Mouse (Mus musculus) thymus, postnatal 10 days (tissue): ENCODE results near the gene Cdh13.

Source experiments
- DNase-seq, 2 experiments: peaks; one replicate each; pipeline ENCODE4 v3.0.0; 2021; ENCODE audit warnings: low spot score in 2 of 2

The Cdh13 gene

GRCm38 (mm10) chr8:118565887-118566747 lies 282.6 kb downstream of the Cdh13 start:
- DNase-seq = no peak

- no peak for DNase-seq
Observed at GRCm38 (mm10) chr8:118569366-118569765, 285.8 kb downstream of the Cdh13 start.

- DNase-seq = no peak
Observed at GRCm38 (mm10) chr8:118581256-118581655, 297.7 kb downstream of the Cdh13 start.

- DNase-seq = no peak
Observed at GRCm38 (mm10) chr8:118582185-118582584, 298.7 kb downstream of the Cdh13 start.

GRCm38 (mm10) chr8:118587981-118588380 lies 304.4 kb downstream of the Cdh13 start:
- DNase-seq = no peak

- DNase-seq = no peak
Observed at GRCm38 (mm10) chr8:118596816-118597215, 313.3 kb downstream of the Cdh13 start.

- no peak for DNase-seq
Observed at GRCm38 (mm10) chr8:118601376-118601775, 317.8 kb downstream of the Cdh13 start.

GRCm38 (mm10) chr8:118602074-118602473 lies 318.5 kb downstream of the Cdh13 start:
- DNase-seq = no peak

GRCm38 (mm10) chr8:118611551-118611950 lies 328.0 kb downstream of the Cdh13 start:
- DNase-seq = no peak

GRCm38 (mm10) chr8:118618195-118618594 lies 334.7 kb downstream of the Cdh13 start:
- DNase-seq = no peak

GRCm38 (mm10) chr8:118626425-118626824 lies 342.9 kb downstream of the Cdh13 start:
- DNase-seq = no peak

- no peak for DNase-seq
Observed at GRCm38 (mm10) chr8:118627737-118628136, 344.2 kb downstream of the Cdh13 start.

GRCm38 (mm10) chr8:118628702-118629101 lies 345.2 kb downstream of the Cdh13 start:
- no peak for DNase-seq

GRCm38 (mm10) chr8:118635296-118636060 lies 351.9 kb downstream of the Cdh13 start:
- no peak for DNase-seq

GRCm38 (mm10) chr8:118639606-118640005 lies 356.1 kb downstream of the Cdh13 start:
- DNase-seq = no peak

GRCm38 (mm10) chr8:118641799-118642198 lies 358.3 kb downstream of the Cdh13 start:
- no peak for DNase-seq

GRCm38 (mm10) chr8:118648801-118649537 lies 365.4 kb downstream of the Cdh13 start:
- no peak for DNase-seq

- no peak for DNase-seq
Observed at GRCm38 (mm10) chr8:118649981-118650380, 366.4 kb downstream of the Cdh13 start.

- no peak for DNase-seq
Observed at GRCm38 (mm10) chr8:118662001-118662829, 378.7 kb downstream of the Cdh13 start.

- DNase-seq = no peak
Observed at GRCm38 (mm10) chr8:118665081-118665480, 381.5 kb downstream of the Cdh13 start.

GRCm38 (mm10) chr8:118667736-118668135 lies 384.2 kb downstream of the Cdh13 start:
- DNase-seq = no peak
